Mouse (Mus musculus) left cerebral cortex, adult 8-10 months (tissue): ENCODE measurements around the gene Olfr603. TPM values are rescaled to one million over a fixed set of nuclear protein-coding genes. Genes with fewer than 3 reads are reported as not detected.
"Not testable (repeated sequence)": the region's sequence is repeated elsewhere in the genome, so short reads cannot be mapped to it uniquely, and the experiment has no call there.

Experiments used
- DNase-seq, 2 experiments: peaks; one replicate each; pipeline ENCODE4 v3.0.0; 2022; ENCODE audit warnings: low spot score in 2 of 2
- microRNA-seq, 2 experiments: library from miRNA; unstranded; fragments of <30 nt; microRNA quantifications; one replicate each; pipeline ENCODE4 v1.2.0; 2022
- total RNA-seq, 4 experiments: library from RNA; stranded (reverse); gene quantifications; 2 replicates each; pipeline ENCODE4 v1.2.4; 2022

The Olfr603 gene
- not detected for total RNA-seq

DNA sequence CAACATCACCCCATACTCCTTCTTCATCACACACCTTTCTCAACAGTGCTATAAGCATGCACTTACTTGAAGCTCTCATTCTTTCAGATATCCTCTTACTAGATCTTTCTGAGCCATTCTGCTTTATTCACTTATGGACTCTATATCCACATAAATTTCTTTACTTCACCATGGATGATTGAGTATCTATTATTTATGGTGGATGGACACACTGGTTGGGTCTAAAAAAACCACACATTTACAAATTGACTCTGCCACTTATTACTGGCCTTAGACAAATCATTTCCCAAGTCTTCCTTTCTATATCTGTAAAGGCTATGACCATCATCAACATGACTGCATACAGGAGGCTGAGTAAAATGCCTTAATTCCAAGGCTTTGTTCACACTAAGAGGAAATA lies at the start of gene Olfr603:
TSS of gene Olfr603 (minus strand) at position 101 of the 400 bp plus-strand sequence.
- no peak for DNase-seq

DNA sequence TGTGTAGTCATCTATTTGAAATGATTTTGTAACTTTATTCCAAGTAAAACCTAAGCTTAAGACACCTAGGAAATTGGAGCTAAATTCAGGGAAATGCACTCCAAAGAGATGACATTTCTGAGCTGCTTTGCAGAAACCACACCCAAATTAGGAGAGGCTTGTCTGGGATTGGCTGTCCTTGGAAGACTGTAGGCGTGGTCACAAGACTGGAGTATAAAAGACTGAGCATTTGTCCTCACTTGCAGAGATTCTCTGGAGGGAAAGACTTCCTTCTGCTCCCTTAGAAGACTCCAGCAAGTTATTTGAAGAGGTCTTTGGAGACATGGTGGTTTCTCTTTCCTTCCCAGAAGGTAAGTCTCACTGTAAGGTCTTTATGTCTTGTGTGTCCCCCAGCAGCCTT lies 28.8 kb upstream of the Olfr603 start, which contains the start of gene Usp17lc:
TSS of gene Usp17lc (plus strand) at position 301 of the 400 bp plus-strand sequence.
- DNase-seq, result not testable (repeated sequence)

DNA sequence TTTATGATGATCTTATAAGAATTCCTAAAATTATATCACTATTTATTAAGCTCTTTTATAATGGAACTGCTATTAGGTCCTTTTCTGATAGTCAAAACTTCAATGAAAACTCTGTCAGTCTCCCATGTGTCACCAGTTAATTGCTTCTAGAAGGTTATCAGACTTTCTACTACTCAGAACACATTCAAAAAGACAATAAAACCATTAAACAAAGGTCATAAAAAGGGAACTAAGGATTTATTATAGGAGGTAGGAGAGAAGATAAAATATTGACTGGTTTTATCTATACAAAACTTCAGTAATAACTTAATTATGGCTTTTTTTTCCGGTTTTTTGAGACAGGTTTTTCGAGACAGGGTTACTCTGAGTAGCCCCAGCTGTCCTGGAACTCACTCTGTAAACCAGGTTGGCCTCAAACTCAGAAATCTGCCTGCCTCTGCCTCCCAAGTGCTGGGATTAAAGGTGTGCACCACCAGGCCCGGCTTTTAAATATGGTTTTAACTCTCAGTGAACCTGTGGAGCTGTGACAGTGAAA lies 20.6 kb upstream of the Olfr603 start:
- DNase-seq, result not testable (repeated sequence)

DNA sequence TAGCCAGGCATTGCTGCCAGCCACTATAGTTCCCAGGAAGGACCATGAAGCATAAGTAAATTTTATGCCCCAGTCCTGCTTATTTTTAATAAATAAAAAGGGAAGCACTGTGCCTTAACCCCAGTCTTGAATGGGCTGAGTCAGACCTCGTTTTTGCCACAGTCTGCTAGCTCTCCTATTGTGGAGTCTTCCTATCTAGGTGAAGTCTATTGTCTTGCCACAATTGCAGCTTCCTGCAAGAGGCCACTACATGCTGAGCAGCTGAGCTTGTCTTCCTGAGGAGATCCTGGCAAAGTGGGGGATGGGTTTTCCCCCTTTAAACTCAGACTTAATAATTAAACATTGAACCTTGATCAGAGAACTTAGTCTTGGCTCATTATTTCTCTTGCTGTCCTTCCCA lies 13.0 kb upstream of the Olfr603 start:
- DNase-seq, result no peak

DNA sequence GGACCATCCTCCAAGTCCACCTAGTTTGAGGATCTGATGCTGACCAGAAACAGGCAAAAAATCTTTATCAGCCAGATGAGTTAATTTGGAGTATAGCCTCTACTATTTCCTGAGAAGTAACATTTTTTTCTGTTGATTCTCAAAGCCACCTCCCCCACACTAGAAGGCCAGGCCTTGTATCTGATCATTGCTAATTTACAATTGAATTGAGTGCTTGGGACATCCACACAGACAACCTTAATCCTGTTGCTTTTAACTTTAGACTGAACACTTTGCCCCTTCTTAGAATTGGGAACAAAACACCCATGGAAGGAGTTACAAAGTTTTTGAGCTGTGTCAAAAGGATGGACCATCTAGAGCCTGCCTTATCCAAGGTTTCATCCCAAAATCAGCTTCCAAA lies 11.8 kb upstream of the Olfr603 start:
- no peak for DNase-seq

DNA sequence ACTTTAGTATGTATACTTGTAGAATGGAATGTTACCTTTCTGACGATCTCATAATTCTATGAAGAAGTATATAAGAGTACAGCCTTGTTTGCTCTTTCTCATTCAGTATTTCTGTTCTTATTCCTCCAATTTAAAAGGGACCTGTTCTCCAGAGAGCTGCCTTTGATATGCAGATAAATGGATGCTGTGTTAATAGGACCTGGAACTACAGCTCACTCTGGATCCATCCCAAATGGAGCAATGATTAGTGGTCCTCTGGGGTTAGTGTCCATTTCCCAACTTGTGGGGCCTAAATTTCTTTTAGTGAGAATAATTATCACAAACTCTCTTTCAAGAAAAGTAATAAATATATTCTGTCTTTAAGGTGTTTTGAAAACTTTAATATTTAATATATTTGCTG lies 23.4 kb downstream of the Olfr603 start, which contains the start of gene Olfr601:
TSS of gene Olfr601 (minus strand) at position 101 of the 400 bp plus-strand sequence.
- DNase-seq, result no peak

DNA sequence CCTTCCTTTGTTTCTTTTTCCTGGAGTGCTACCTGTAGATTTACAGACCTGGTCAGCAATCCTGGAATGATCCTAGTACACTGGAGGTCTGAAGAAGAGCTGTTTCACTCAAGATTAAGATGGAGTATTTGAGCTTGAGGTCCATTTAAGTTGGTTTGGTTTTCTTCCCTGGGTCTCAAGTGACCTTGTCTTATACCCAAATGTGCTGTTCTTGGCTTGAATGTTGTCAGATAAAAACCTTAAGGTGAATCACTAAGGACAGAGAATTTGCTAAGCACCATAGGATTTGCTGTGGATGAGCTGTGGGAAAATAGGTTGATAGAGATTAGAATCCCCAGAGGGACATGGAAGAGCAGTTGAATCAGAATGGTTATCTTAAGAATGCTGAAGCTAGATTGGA lies 36.4 kb downstream of the Olfr603 start, which contains the start of gene Olfr600:
TSS of gene Olfr600 (minus strand) at position 101 of the 400 bp plus-strand sequence.
- DNase-seq, result no peak

DNA sequence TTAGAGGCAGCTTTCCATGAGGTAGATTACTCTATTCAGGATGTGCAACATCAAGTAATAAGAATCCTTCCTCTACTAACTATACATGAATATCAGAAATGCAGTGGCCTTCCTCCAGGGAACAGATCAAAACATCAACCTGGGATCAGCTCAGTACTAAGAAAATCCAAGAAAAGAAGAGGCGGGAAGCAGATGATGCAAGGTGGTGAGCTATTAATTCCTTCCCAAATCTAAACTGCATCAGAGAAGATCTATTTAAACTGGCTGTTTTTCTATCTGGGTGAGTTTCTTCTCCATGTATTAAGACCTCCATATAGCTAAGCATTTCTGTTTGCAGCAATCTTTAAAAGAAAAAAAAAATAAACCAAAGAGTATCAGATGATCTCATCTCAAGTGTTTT lies 50.4 kb downstream of the Olfr603 start, which contains the start of gene Olfr599:
TSS of gene Olfr599 (plus strand) at position 301 of the 400 bp plus-strand sequence.
- DNase-seq, result no peak

Small RNAs within 50 kb of the gene (microRNA-seq; reads per million reads assigned to microRNA genes)
- 0 reads per million in 2 experiments for gene Gm25774

Other genes with a start within 250 kb of the Olfr603 start
- gene Olfr588-ps1, start 245.3 kb downstream of the Olfr603 start, total RNA-seq, result not detected
- gene Olfr589, start 229.8 kb downstream of the Olfr603 start, total RNA-seq, result not detected
- gene Olfr591, start 207.8 kb downstream of the Olfr603 start, total RNA-seq, result not detected
- gene Olfr592, start 201.4 kb downstream of the Olfr603 start, total RNA-seq, result not detected
- not detected for gene Olfr593, start 174.3 kb downstream of the Olfr603 start, total RNA-seq
- gene Olfr594, start 169.2 kb downstream of the Olfr603 start, total RNA-seq, result not detected
- not detected for gene Usp17ld, start 133.7 kb downstream of the Olfr603 start, total RNA-seq
- gene Olfr596, start 80.5 kb downstream of the Olfr603 start, total RNA-seq, result not detected
- gene Olfr597, start 69.9 kb downstream of the Olfr603 start, total RNA-seq, result not detected
- gene Olfr598, start 62.6 kb downstream of the Olfr603 start, total RNA-seq, result not detected
- gene Olfr599, start 50.3 kb downstream of the Olfr603 start, total RNA-seq, result not detected
- not detected for gene Olfr600, start 36.5 kb downstream of the Olfr603 start, total RNA-seq
- gene Olfr601, start 23.5 kb downstream of the Olfr603 start, total RNA-seq, result not detected
- gene Usp17lc, start 28.9 kb upstream of the Olfr603 start, total RNA-seq, result not detected
- gene Olfr605, start 59.3 kb upstream of the Olfr603 start, total RNA-seq, result not detected
- not detected for gene Olfr606, start 62.9 kb upstream of the Olfr603 start, total RNA-seq
- not detected for gene Olfr607, start 78.0 kb upstream of the Olfr603 start, total RNA-seq
- gene Olfr608, start 83.7 kb upstream of the Olfr603 start, total RNA-seq, result not detected
- gene Olfr609, start 111.9 kb upstream of the Olfr603 start, total RNA-seq, result not detected
- gene Olfr610, start 125.9 kb upstream of the Olfr603 start, total RNA-seq, result not detected
- gene Olfr611, start 134.7 kb upstream of the Olfr603 start, total RNA-seq, result not detected
- not detected for gene Olfr612, start 156.5 kb upstream of the Olfr603 start, total RNA-seq
- not detected for gene Olfr613, start 161.9 kb upstream of the Olfr603 start, total RNA-seq
- not detected for gene Olfr615, start 169.9 kb upstream of the Olfr603 start, total RNA-seq
- gene Olfr616, start 183.0 kb upstream of the Olfr603 start, total RNA-seq, result not detected
- gene Olfr617, start 186.9 kb upstream of the Olfr603 start, total RNA-seq, result not detected
- gene Olfr618, start 203.9 kb upstream of the Olfr603 start, total RNA-seq, result not detected
- gene Olfr619, start 214.4 kb upstream of the Olfr603 start, total RNA-seq, result not detected
- not detected for gene Olfr620, start 226.4 kb upstream of the Olfr603 start, total RNA-seq